Mouse (Mus musculus): ENCODE measurements at regions not wholly inside any gene's neighbourhood (a gene's known extent, or its start where the extent isn't known, plus 50 kb on each side); places are given as distances from the start of the nearest gene placed in this dataset.

DNA sequence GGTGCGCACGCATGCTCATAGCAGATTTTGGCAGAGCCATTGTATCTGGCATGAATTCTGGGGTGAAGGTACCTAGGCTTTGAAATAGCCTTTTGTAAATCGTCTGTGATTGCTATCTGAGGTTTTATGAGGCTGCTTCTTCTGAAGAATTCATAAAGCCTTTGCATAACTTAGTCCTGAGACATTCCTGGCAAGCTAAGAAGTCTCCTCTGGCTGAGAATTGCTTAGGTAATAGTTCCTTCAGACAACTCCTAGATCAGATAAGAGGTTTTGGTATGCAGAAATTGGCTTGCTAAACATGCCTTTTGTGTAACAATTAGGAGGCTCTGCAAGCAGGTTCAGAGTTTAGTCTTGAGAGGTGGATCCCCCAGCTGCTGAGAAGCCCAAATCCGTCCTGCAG is 82.7 kb downstream of the Pmp22 start:
- Histone ChIP-seq H3K36me3 (no peaks in the 10 kb centered on the region), H3K9ac (no peak overlapping the region), H3K9me3 (no peaks in the 10 kb centered on the region), H3K27ac (no peak overlapping the region), H3K4me1 (replicated peaks) (peaks cover 4% of the 10 kb centered on the region; the same call in 1 of the 2 replicates), H3K4me3 (no peak overlapping the region), H3K27me3 (0 out of 2 replicates have a peak, but pooled peaks cover 15% of the 10 kb centered on the region), H3K4me2 (no peak overlapping the region)
- WGBS: 80% methylated on average over 4 of the region's 4 CpGs
- no peak for ATAC-seq (ENCODE audit: low FRiP score)

GRCm38 (mm10) chr11:63213043-63213442 is 84.3 kb downstream of the Pmp22 start:
- Histone ChIP-seq H3K4me3 (no peak overlapping the region), H3K4me2 (no peak overlapping the region), H3K9me3 (no peaks in the 10 kb centered on the region), H3K27ac (no peak overlapping the region), H3K36me3 (no peaks in the 10 kb centered on the region), H3K9ac (no peak overlapping the region), H3K27me3 (0 out of 2 replicates have a peak, but pooled peaks cover 15% of the 10 kb centered on the region), H3K4me1 (replicated peaks) (peaks cover 4% of the 10 kb centered on the region; the same call in 1 of the 2 replicates)
- ATAC-seq (ENCODE audit: low FRiP score): no peak
- 14% methylated on average over 6 of the region's 6 CpGs for WGBS

- Histone ChIP-seq H3K4me1 (replicated peaks) (peaks cover 4% of the 10 kb centered on the region; the same call in 1 of the 2 replicates), H3K4me2 (peak overlapping the region; percentile 19), H3K9ac (no peak overlapping the region), H3K4me3 (no peak overlapping the region), H3K9me3 (no peaks in the 10 kb centered on the region), H3K27me3 (0 out of 2 replicates have a peak, but pooled peaks cover 15% of the 10 kb centered on the region), H3K27ac (no peak overlapping the region), H3K36me3 (no peaks in the 10 kb centered on the region)
- 54% methylated on average over 19 of the region's 19 CpGs for WGBS
- ATAC-seq (ENCODE audit: low FRiP score): no peak
Observed at GRCm38 (mm10) chr11:63213901-63214425, 85.2 kb downstream of the Pmp22 start.

GRCm38 (mm10) chr11:63215993-63216392 is 87.2 kb downstream of the Pmp22 start:
- Histone ChIP-seq H3K9ac (no peak overlapping the region), H3K36me3 (no peaks in the 10 kb centered on the region), H3K9me3 (no peaks in the 10 kb centered on the region), H3K4me2 (no peak overlapping the region), H3K4me1 (replicated peaks) (peaks cover 4% of the 10 kb centered on the region; the same call in 1 of the 2 replicates), H3K4me3 (no peak overlapping the region), H3K27me3 (0 out of 2 replicates have a peak, but pooled peaks cover 10% of the 10 kb centered on the region), H3K27ac (no peak overlapping the region)
- ATAC-seq (ENCODE audit: low FRiP score): no peak
- 87% methylated on average over 2 of the region's 2 CpGs for WGBS

DNA sequence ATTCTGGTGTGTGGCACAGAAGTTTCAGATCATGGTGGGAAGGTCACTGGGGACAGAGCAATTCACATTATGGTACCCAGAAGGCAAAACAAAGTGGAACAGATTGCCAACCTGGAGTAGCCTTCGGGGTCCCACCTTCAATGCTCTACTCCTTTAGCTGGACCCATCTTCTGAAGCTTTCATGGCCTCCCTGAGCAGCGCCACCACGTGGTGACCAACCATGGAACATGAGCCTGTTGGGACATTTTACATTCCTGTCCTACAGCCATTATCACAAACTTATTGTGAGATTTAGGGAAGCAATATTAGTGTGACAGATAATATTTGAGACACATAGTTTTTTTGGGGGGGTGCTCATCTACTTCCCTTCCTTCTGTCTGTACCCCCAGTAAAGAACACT is 88.3 kb downstream of the Pmp22 start:
- H3K9ac ChIP-seq: no peak overlapping the region
- no peak overlapping the region for H3K4me3 ChIP-seq
- H3K4me1 ChIP-seq (replicated peaks): peaks cover 4% of the 10 kb centered on the region; the same call in 1 of the 2 replicates
- 66% methylated on average over 3 of the region's 3 CpGs for WGBS
- H3K9me3 ChIP-seq: no peaks in the 10 kb centered on the region
- H3K4me2 ChIP-seq: no peak overlapping the region
- 0 out of 2 replicates have a peak, but pooled peaks cover 10% of the 10 kb centered on the region for H3K27me3 ChIP-seq
- ATAC-seq (ENCODE audit: low FRiP score): no peak
- H3K27ac ChIP-seq: no peak overlapping the region
- no peaks in the 10 kb centered on the region for H3K36me3 ChIP-seq

DNA sequence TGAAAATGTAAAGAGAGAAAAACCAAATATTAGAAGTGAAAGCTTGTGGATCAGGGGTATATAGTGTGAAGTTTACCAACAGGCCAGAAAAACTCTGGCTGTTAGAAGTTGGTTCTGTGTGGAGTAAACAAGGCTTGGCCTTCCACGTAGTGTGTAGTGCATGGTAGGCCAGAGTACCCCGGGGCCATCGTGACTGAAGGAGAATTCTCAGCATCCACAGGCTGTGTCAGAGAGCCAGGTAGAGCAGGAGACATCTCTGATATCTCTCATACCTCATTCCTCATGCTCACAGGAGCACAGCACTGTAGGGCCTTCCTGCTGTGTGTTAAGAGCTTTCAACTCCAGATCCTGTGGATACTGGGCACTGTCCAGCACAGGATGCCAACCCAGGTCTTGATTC is 97.7 kb downstream of the Pmp22 start:
- H3K36me3 ChIP-seq: no peaks in the 10 kb centered on the region

DNA sequence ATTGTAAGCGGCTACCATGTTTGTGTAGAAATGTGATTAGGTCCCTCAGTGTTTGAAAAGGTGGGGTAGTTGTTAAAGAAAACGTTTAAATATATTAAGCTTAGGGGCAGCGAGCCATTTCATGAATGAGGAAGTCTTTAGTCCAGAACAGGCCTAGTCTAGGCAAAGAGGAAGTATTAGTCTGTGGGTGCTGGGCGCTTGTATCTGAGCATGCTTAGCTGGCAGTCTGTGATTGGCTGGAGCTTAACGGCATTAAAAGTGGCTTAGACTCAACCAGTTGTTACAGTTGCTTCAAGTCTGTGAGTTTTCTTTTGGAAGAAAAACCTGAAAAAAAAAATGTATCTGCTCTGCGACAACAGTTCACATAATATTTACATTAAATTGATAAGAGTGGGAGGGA is 102.0 kb downstream of the Pmp22 start:
- Histone ChIP-seq H3K9me3 (no peaks in the 10 kb centered on the region), H3K36me3 (no peaks in the 10 kb centered on the region), H3K4me2 (no peak overlapping the region), H3K4me1 (replicated peaks) (no peaks in the 10 kb centered on the region), H3K4me3 (no peak overlapping the region), H3K27ac (no peak overlapping the region), H3K27me3 (no peaks in the 10 kb centered on the region), H3K9ac (no peak overlapping the region)
- WGBS: 91% methylated on average over 6 of the region's 6 CpGs
- no peak for ATAC-seq (ENCODE audit: low FRiP score)

More for the DNA sequence above, 97.7 kb downstream of the Pmp22 start:
- Histone ChIP-seq H3K27me3 (no peaks in the 10 kb centered on the region), H3K4me3 (no peak overlapping the region), H3K4me1 (replicated peaks) (no peaks in the 10 kb centered on the region), H3K27ac (no peak overlapping the region), H3K9ac (no peak overlapping the region), H3K9me3 (no peaks in the 10 kb centered on the region), H3K4me2 (no peak overlapping the region)
- 94% methylated on average over 3 of the region's 3 CpGs for WGBS
- ATAC-seq (ENCODE audit: low FRiP score): no peak

DNA sequence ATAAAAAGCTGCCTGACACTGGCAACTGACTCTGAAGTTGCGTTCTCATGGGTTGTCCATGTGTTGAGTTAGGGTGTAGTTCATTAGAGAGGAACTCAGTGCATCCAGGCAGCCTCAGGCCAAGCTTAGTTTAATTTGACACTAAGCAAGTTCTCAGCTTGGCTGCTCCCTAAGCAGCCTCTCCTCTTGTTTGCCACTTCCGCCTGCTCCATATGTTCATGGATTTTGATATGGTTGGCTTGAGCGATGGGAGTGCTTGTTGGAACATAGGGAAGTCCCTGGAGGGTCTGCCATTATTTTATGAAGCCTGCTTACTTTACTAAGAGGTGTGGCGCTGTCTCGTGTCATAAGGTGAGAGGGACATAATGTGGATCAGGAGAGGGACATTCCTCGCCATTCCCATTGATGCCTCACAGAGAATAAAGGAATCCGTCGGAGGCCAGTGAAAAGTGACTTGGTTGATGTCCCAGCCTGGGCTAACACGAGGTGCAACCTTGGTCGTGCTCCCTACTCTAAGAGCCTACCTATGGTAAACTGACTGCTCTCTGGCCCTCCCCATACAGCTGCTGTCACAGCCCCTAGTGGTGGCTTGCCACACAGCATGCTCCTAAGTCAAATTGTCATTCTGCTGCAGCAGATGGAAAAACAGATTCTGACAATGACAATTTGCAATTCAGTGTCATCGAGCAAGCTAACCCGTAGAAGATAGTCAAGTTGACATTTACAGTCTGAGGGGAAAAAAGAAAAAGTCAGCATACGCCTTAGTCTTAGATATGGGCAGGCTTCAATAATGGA is 104.6 kb downstream of the Pmp22 start:
- ATAC-seq (ENCODE audit: low FRiP score): no peak
- no peak overlapping the region for H3K27ac ChIP-seq
- WGBS: 81% methylated on average over 13 of the region's 13 CpGs

GRCm38 (mm10) chr11:63234481-63234880 is 105.7 kb downstream of the Pmp22 start:
- Histone ChIP-seq H3K4me2 (no peak overlapping the region), H3K9ac (no peak overlapping the region), H3K9me3 (no peaks in the 10 kb centered on the region), H3K4me3 (no peak overlapping the region), H3K4me1 (replicated peaks) (no peaks in the 10 kb centered on the region), H3K27me3 (no peaks in the 10 kb centered on the region), H3K27ac (no peak overlapping the region), H3K36me3 (no peaks in the 10 kb centered on the region)
- ATAC-seq (ENCODE audit: low FRiP score): no peak
- 66% methylated on average over 6 of the region's 6 CpGs for WGBS

More for the DNA sequence above, 104.6 kb downstream of the Pmp22 start:
- Histone ChIP-seq H3K27me3 (no peaks in the 10 kb centered on the region), H3K9ac (no peak overlapping the region), H3K4me2 (no peak overlapping the region), H3K4me1 (replicated peaks) (no peaks in the 10 kb centered on the region), H3K36me3 (no peaks in the 10 kb centered on the region), H3K4me3 (no peak overlapping the region), H3K9me3 (no peaks in the 10 kb centered on the region)

DNA sequence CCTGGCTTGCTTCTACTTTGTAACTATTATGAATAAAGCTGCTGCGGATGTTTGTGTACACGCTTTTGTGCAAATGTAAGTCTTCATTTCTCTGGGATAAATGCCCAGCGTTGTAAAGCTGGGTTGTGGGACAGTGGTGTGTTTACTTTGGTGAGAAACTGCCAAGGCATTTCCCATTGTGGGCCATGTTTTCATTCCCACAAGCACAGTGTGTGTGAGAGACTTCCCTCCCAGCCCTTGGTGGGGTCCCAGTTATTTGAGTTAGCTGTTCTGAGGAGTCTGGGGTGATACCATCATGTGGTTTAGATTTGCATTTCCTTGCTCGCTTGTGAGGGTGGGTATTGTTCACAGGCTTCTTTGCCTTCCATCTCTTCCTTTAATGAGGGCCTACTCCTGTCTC is 109.9 kb downstream of the Pmp22 start:
- Histone ChIP-seq H3K9ac (no peak overlapping the region), H3K4me1 (replicated peaks) (no peaks in the 10 kb centered on the region), H3K4me3 (no peak overlapping the region), H3K4me2 (no peak overlapping the region), H3K9me3 (no peaks in the 10 kb centered on the region), H3K36me3 (no peaks in the 10 kb centered on the region), H3K27ac (no peak overlapping the region), H3K27me3 (no peaks in the 10 kb centered on the region)
- no peak for ATAC-seq (ENCODE audit: low FRiP score)
- 71% methylated on average over 4 of the region's 4 CpGs for WGBS

GRCm38 (mm10) chr11:63243906-63244416 is 115.2 kb downstream of the Pmp22 start:
- H3K9me3 ChIP-seq: no peaks in the 10 kb centered on the region
- H3K9ac ChIP-seq: no peak overlapping the region
- H3K27ac ChIP-seq: no peak overlapping the region
- no peaks in the 10 kb centered on the region for H3K36me3 ChIP-seq
- no peaks in the 10 kb centered on the region for H3K27me3 ChIP-seq
- 74% methylated on average over 9 of the region's 9 CpGs for WGBS
- H3K4me2 ChIP-seq: no peak overlapping the region
- peaks cover 10% of the 10 kb centered on the region for H3K4me1 ChIP-seq (replicated peaks)
- H3K4me3 ChIP-seq: no peak overlapping the region
- ATAC-seq (ENCODE audit: low FRiP score): no peak

GRCm38 (mm10) chr11:63245041-63245440 is 116.3 kb downstream of the Pmp22 start:
- no peak overlapping the region for H3K27ac ChIP-seq
- 84% methylated on average over 6 of the region's 6 CpGs for WGBS
- no peaks in the 10 kb centered on the region for H3K27me3 ChIP-seq
- no peaks in the 10 kb centered on the region for H3K9me3 ChIP-seq
- H3K36me3 ChIP-seq: no peaks in the 10 kb centered on the region
- ATAC-seq (ENCODE audit: low FRiP score): no peak
- no peak overlapping the region for H3K4me3 ChIP-seq
- H3K4me1 ChIP-seq (replicated peaks): peaks cover 17% of the 10 kb centered on the region
- no peak overlapping the region for H3K9ac ChIP-seq
- no peak overlapping the region for H3K4me2 ChIP-seq

Data from hindbrain, embryonic 13.5 days (tissue).